Mouse (Mus musculus) megakaryocyte-erythroid progenitor cell, adult 5 weeks (primary cell): ENCODE results near the gene 2010300C02Rik. TPM values are rescaled to one million over a fixed set of nuclear protein-coding genes. Genes with fewer than 3 reads are reported as not detected.

ENCODE experiments used
- polyA plus RNA-seq: library from polyadenylated mRNA; stranded (reverse); fragments of >175 nt; gene quantifications from 2 replicates; pipeline ENCODE4 v1.2.3, GENCODE M21; 2012

Gene 2010300C02Rik
- 0.74 and 0.94 TPM in 2 replicates for polyA plus RNA-seq

DNA sequence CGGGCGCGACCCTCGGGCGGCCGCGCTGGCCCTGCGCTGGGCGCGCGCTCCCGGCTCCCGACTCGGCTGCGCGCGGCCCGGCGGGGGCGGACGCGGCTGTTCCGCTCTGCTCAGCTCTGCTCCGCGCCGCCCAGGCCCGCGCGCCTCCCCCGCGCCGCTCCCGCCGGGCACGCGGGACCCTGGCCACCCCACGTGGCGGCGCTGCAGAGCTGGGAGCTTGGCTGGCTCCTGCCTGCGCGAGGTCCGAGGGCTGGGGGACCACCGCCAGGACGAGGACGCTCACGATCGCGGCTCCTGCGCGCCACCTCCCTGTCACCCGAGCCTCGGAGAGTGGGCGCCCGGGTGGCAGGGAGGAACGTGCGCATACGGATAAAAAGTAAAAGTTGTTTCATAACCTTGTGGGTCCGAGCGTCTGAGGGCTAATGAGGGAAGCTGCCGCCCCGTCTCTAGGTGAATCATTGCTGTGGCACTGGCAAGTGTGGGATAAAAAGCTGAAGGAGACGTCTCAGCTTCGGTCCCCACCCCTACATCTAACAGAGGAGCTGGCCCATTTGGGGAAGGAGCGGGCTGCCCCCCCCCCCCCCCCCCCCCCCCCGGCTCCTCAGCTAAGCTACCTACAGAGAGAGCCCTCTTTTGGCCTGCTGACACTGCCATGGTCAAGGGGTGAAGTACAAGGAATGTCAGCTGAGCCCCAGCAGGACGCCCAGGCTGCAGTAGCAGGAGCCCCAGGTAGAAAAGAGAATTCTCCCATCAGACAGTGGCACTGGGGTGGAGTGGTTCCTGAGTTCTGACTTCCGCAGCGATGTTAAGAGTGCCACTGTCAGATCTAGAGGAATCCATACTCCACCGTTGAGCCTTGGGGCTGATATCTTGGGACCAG lies at the start of gene 2010300C02Rik:
Gene 2010300C02Rik (minus strand): TSS at position 325 of the 880 bp plus-strand sequence.

Other genes with a start within 250 kb of the 2010300C02Rik start
- 0.95 and 1.3 TPM in 2 replicates for gene Mgat4a, start 179.1 kb downstream of the 2010300C02Rik start, polyA plus RNA-seq
- 0.39 and 0.44 TPM in 2 replicates for gene Tsga10, start 146.3 kb upstream of the 2010300C02Rik start, polyA plus RNA-seq
- 0.32 and 0.48 TPM in 2 replicates for gene Lipt1, start 151.7 kb upstream of the 2010300C02Rik start, polyA plus RNA-seq
- 2.8 and 3.5 TPM in 2 replicates for gene Mitd1, start 170.3 kb upstream of the 2010300C02Rik start, polyA plus RNA-seq
- gene Mrpl30, start 170.4 kb upstream of the 2010300C02Rik start, polyA plus RNA-seq = 29.5 and 31.9 TPM in 2 replicates
- not detected in 2 replicates for gene Lyg2, start 196.4 kb upstream of the 2010300C02Rik start, polyA plus RNA-seq
- gene Lyg1, start 237.7 kb upstream of the 2010300C02Rik start, polyA plus RNA-seq = not detected in 2 replicates